Mouse (Mus musculus): ENCODE data around the gene Gm10718.
"Not testable (repeated sequence)": the region's sequence is repeated elsewhere in the genome, so short reads cannot be mapped to it uniquely, and the experiment has no call there.

Gene Gm10718

DNA sequence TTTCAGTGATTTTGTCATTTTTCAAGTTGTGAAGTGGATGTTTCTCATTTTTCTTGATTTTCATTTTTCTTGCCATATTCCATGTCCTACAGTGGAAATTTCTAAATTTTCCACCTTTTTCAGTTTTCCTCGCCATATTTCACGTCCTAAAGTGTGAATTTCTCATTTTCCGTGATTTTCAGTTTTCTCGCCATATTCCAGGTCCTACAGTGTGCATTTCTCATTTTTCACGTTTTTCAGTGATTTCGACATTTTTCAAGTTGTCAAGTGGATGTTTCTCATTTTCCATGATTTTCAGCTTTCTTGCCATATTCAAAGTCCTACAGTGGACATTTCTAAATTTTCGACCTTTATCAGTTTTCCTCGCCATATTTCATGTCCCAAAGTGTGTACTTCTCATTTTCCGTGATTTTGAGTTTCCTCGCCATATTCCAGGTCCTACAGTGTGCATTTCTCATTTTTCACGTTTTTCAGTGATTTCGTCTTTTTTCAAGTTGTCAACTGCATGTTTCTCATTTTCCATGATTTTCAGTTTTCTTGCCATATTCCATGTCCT lies 1.6 kb downstream of the Gm10718 start, which contains the start of gene Gm10717:
TSS of gene Gm10717 (plus strand) at position 506 of the 556 bp plus-strand sequence.
- not testable (repeated sequence) for DNase-seq (ENCODE audit: extremely low spot score, low spot score)

DNA sequence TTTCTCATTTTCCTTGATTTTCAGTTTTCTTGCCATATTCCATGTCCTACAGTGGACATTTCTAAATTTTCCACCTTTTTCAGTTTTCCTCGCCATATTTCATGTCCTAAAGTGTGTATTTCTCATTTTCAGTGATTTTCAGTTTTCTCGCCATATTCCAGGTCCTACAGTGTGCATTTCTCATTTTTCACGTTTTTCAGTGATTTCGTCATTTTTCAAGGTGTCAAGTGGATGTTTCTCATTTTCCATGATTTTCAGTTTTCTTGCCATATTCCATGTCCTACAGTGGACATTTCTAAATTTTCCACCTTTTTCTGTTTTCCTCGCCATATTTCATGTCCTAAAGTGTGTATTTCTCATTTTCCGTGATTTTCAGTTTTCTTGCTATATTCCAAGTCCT lies 2.3 kb downstream of the Gm10718 start:
- DNase-seq (ENCODE audit: extremely low spot score, low spot score) = not testable (repeated sequence)

DNA sequence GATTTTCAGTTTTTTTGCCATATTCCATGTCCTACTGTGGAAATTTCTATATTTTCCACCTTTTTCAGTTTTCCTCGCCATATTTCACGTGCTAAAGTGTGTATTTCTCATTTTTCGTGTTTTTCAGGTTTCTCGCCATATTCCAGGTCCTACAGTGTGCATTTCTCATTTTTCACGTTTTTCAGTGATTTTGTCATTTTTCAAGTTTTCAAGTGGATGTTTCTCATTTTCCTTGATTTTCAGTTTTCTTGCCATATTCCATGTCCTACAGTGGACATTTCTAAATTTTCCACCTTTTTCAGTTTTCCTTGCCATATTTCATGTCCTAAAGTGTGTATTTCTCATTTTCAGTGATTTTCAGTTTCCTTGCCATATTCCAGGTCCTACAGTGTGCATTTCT lies 2.8 kb downstream of the Gm10718 start:
- DNase-seq (ENCODE audit: extremely low spot score, low spot score) = not testable (repeated sequence)

DNA sequence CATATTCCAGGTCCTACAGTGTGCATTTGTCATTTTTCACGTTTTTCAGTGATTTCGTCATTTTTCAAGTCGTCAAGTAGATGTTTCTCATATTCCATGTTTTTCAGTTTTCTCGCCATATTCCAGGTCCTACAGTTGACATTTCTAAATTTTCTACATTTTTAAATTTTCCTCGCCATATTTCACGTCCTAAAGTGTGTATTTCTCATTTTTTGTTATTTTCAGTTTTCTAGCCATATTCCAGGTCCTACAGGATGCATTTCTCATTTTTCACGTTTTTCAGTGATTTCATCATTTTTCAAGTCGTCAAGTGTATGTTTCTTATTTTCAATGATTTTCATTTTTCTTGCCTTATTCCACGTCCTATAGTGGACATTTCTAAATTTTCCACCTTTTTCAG lies 3.4 kb downstream of the Gm10718 start:
- DNase-seq (ENCODE audit: extremely low spot score, low spot score) = not testable (repeated sequence)

DNA sequence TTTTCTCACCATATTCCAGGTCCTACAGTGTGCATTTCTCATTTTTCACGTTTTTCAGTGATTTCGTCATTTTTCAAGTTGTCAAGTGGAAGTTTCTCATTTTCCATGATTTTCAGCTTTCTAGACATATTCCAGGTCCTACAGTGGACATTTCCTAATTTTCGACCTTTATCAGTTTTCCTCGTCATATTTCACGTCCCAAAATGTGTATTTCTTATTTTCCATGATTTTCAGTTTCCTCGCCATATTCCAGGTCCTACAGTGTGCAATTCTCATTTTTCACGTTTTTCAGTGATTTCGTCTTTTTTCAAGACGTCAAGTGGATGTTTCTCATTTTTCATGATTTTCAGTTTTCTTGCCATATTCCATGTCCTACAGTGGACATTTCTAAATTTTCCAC lies 3.9 kb downstream of the Gm10718 start:
- DNase-seq (ENCODE audit: extremely low spot score, low spot score) = peak; percentile 75

DNA sequence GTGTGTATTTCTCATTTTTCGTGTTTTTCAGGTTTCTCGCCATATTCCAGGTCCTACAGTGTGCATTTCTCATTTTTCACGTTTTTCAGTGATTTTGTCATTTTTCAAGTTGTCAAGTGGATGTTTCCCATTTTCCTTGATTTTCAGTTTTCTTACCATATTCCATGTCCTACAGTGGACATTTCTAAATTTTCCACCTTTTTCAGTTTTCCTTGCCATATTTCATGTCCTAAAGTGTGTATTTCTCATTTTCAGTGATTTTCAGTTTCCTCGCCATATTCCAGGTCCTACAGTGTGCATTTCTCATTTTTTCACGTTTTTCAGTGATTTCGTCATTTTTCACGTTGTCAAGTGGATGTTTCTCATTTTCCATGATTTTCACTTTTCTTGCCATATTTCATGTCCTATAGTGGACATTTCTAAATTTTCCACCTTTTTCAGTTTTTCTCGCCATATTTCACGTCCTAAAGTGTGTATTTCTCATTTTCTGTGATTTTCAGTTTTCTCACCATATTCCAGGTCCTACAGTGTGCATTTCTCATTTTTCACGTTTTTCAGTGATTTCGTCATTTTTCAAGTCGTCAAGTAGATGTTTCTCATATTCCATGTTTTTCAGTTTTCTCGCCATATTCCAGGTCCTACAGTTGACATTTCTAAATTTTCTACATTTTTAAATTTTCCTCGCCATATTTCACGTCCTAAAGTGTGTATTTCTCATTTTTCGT lies 6.1 kb downstream of the Gm10718 start:
- DNase-seq (ENCODE audit: extremely low spot score, low spot score) = not testable (repeated sequence)

DNA sequence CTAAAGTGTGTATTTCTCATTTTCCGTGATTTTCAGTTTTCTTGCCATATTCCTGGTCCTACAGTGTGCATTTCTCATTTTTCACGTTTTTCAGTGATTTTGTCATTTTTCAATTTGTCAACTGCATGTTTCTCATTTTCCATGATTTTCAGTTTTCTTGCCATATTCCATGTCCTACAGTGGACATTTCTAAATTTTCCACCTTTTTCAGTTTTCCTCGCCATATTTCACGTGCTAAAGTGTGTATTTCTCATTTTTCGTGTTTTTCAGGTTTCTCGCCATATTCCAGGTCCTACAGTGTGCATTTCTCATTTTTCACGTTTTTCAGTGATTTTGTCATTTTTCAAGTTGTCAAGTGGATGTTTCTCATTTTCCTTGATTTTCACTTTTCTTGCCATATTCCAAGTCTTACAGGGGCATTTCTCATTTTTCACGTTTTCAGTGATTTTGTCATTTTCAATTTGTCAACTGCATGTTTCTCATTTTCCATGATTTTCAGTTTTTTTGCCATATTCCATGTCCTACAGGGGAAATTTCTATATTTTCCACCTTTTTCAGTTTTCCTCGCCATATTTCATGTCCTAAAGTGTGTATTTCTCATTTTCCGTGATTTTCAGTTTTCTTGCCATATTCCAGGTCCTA lies 7.5 kb downstream of the Gm10718 start:
- peak; percentile 99 for DNase-seq (ENCODE audit: extremely low spot score, low spot score)

DNA sequence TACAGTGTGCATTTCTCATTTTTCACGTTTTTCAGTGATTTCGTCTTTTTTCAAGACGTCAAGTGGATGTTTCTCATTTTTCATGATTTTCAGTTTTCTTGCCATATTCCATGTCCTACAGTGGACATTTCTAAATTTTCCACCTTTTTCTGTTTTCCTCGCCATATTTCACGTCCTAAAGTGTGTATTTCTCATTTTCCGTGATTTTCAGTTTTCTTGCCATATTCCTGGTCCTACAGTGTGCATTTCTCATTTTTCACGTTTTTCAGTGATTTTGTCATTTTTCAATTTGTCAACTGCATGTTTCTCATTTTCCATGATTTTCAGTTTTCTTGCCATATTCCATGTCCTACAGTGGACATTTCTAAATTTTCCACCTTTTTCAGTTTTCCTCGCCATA lies 11.0 kb downstream of the Gm10718 start, which contains the start of gene Gm17535:
TSS of gene Gm17535 (plus strand) at position 301 of the 400 bp plus-strand sequence.
- DNase-seq (ENCODE audit: extremely low spot score, low spot score) = not testable (repeated sequence)

DNA sequence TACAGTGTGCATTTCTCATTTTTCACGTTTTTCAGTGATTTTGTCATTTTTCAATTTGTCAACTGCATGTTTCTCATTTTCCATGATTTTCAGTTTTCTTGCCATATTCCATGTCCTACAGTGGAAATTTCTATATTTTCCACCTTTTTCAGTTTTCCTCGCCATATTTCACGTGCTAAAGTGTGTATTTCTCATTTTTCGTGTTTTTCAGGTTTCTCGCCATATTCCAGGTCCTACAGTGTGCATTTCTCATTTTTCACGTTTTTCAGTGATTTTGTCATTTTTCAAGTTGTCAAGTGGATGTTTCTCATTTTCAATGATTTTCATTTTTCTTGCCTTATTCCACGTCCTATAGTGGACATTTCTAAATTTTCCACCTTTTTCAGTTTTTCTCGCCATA lies 13.2 kb downstream of the Gm10718 start, which contains the start of gene Gm10715:
TSS of gene Gm10715 (plus strand) at position 301 of the 400 bp plus-strand sequence.
- not testable (repeated sequence) for DNase-seq (ENCODE audit: extremely low spot score, low spot score)

DNA sequence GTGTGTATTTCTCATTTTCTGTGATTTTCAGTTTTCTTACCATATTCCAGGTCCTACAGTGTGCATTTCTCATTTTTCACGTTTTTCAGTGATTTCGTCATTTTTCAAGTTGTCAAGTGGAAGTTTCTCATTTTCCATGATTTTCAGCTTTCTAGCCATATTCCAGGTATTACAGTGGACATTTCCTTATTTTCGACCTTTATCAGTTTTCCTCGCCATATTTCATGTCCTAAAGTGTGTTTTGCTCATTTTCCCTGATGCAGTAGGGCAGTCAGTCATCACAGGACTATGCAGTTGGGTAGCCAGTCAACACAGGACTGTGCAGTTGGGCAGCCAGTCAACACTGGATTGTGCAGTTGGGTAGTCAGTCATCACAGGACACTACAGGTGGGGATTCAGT lies 14.8 kb downstream of the Gm10718 start:
- peak; percentile 13 for DNase-seq (ENCODE audit: extremely low spot score, low spot score)

All from neural tube, embryonic 10.5 days (tissue).